Mouse (Mus musculus) kidney, adult 9 months (tissue): Measurements from ENCODE around the gene Ddx41.

Source experiments
- DNase-seq: peaks from one replicate; pipeline ENCODE4 v3.0.0; 2022

Ddx41 gene

GRCm38 (mm10) chr13:55540933-55541332, 4.5 kb upstream of the Ddx41 start:
- DNase-seq: peak; percentile 50

GRCm38 (mm10) chr13:55535796-55536193, 663 bp downstream of the Ddx41 start:
- DNase-seq: no peak

- DNase-seq: no peak
These were observed 1.3 kb downstream of the Ddx41 start for GRCm38 (mm10) chr13:55535191-55535590.

- peak; percentile 31 for DNase-seq
These were observed 7.1 kb downstream of the Ddx41 start, which contains the start of gene Dok3 for GRCm38 (mm10) chr13:55529198-55529915. Gene Dok3 (minus strand): TSS chr13:55529296.

- DNase-seq: peak; percentile 15
These were observed 8.4 kb downstream of the Ddx41 start for GRCm38 (mm10) chr13:55527834-55528772.

GRCm38 (mm10) chr13:55527212-55527611, 9.2 kb downstream of the Ddx41 start:
- no peak for DNase-seq

GRCm38 (mm10) chr13:55525733-55526553, 10.5 kb downstream of the Ddx41 start:
- DNase-seq: peak; percentile 17

- no peak for DNase-seq
These were observed 12.4 kb downstream of the Ddx41 start for GRCm38 (mm10) chr13:55523951-55524600.

GRCm38 (mm10) chr13:55523278-55523677, 13.2 kb downstream of the Ddx41 start:
- peak; percentile 73 for DNase-seq

- peak; percentile 11 for DNase-seq
These were observed 13.7 kb downstream of the Ddx41 start for GRCm38 (mm10) chr13:55522730-55523129.

GRCm38 (mm10) chr13:55519606-55520005, 16.9 kb downstream of the Ddx41 start:
- DNase-seq: no peak

GRCm38 (mm10) chr13:55516955-55517354, 19.5 kb downstream of the Ddx41 start:
- peak; percentile 91 for DNase-seq

- no peak for DNase-seq
These were observed 22.6 kb downstream of the Ddx41 start for GRCm38 (mm10) chr13:55513828-55514227.

- DNase-seq: peak; percentile 89
These were observed 23.2 kb downstream of the Ddx41 start, which contains the start of gene Pdlim7 for GRCm38 (mm10) chr13:55513111-55513748. Gene Pdlim7 (minus strand): TSS chr13:55513676.

- DNase-seq: peak; percentile 61
These were observed 24.0 kb downstream of the Ddx41 start for GRCm38 (mm10) chr13:55512379-55513031.

GRCm38 (mm10) chr13:55511492-55511861, 25.0 kb downstream of the Ddx41 start:
- DNase-seq: peak; percentile 13

GRCm38 (mm10) chr13:55510668-55511491, 25.6 kb downstream of the Ddx41 start:
- DNase-seq: peak; percentile 59

- DNase-seq: no peak
These were observed 26.2 kb downstream of the Ddx41 start for GRCm38 (mm10) chr13:55510332-55510667.

- DNase-seq: no peak
These were observed 27.9 kb downstream of the Ddx41 start for GRCm38 (mm10) chr13:55508531-55508930.

- no peak for DNase-seq
These were observed 28.6 kb downstream of the Ddx41 start for GRCm38 (mm10) chr13:55507877-55508276.
